Comparison of ENCODE assay signal across 8 mouse cellular contexts in the genomic region with DNA sequence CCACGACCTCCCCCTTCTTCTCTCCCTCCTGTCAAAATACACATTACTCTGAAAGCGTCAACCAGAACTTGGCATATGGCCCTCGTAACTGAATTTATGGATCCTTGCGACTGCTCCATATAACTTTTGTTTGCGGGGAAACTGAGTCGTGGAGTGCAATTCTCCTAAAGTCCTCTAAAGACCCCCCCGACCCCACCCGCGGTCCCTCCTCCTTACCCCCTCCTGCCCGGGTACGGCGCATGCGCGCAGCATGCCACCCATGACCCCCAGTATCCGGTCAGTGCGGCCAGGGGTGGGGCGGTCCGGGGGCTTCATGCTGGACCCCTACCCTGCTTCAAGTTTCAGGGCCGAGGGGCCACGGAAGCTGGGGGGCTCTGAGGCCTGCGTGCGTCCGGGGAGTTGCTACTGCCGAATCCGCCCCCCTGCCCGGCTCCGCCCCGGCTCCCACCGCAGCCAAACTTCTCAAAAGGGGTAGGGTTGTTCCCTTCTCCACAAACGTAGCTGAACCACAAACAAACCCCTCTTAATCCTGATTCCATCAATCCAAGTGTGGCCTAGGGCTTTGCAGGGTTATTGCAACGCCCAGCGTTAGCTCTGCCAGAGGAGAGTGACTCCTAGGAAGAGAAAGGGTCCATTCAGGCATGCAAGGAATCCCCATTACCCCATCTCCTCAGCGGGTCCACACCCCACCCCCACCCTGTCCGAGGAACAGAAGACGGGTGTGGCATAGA. TPM values are rescaled to one million over a fixed set of nuclear protein-coding genes. Genes with fewer than 3 reads are reported as not detected.
DNase-seq lines count a peak whose midpoint lies in the region; ATAC-seq and TF ChIP-seq lines count a peak whose summit lies in the region.

Arhgef25 (minus strand) TSS at position 433 of the 731 bp plus-strand sequence.

- peak in 1 of 2 experiments; percentile 38 for DNase-seq in cerebellum, adult 2 months
- DNase-seq in cerebellum, adult 8-10 months, result no peak
- peak; percentile 46 for DNase-seq in adrenal gland, postnatal 25 days
- peak; percentile 82 for DNase-seq in gastrocnemius, adult 2 months

- peak within 1 kb of the TSS; percentile 85 for H3K9ac ChIP-seq in hindbrain, embryonic 13.5 days
- H3K9ac ChIP-seq in limb, embryonic 12.5 days (replicated peaks), result peak within 1 kb of the TSS; percentile 93
- H3K9ac ChIP-seq in midbrain, embryonic 15.5 days, result peak within 1 kb of the TSS; percentile 79

- TF ChIP-seq CTCF in cerebellum, adult 2 months (IDR thresholded peaks at IDR 0.05; ENCODE audit: borderline replicate concordance, insufficient read depth, low read depth, low read length), result no peak
- no peak for TF ChIP-seq CTCF in gastrocnemius, adult 2 months (IDR thresholded peaks at IDR 0.05)

- H3K4me3 ChIP-seq in cerebellum, adult 2 months (replicated peaks; ENCODE audit: insufficient read depth, low read depth, low read length), result peak within 1 kb of the TSS; percentile 86
- H3K4me3 ChIP-seq in gastrocnemius, adult 2 months, result peak within 1 kb of the TSS; percentile 86
- H3K4me3 ChIP-seq in hindbrain, embryonic 13.5 days, result peak within 1 kb of the TSS; percentile 69
- H3K4me3 ChIP-seq in limb, embryonic 12.5 days (replicated peaks), result peak within 1 kb of the TSS; percentile 76
- peak within 1 kb of the TSS; percentile 71 for H3K4me3 ChIP-seq in midbrain, embryonic 15.5 days

- 15% methylated on average over 35 of the region's 35 CpGs for WGBS in cerebellum, adult 2 months
- under 1% methylated on average over 34 of the region's 35 CpGs for WGBS in hindbrain, embryonic 13.5 days
- under 1% methylated on average over 31 of the region's 35 CpGs for WGBS in limb, embryonic 12.5 days
- 1% methylated on average over 34 of the region's 35 CpGs for WGBS in midbrain, embryonic 15.5 days

- H3K27ac ChIP-seq in cerebellum, adult 2 months (ENCODE audit: insufficient read depth, low read length), result no peak within 1 kb of the TSS
- peak within 1 kb of the TSS; percentile 90 for H3K27ac ChIP-seq in gastrocnemius, adult 2 months
- peak within 1 kb of the TSS; percentile 88 for H3K27ac ChIP-seq in hindbrain, embryonic 13.5 days
- H3K27ac ChIP-seq in limb, embryonic 12.5 days, result peak within 1 kb of the TSS; percentile 96
- peak within 1 kb of the TSS; percentile 74; the same call in 1 of the 2 replicates for H3K27ac ChIP-seq in midbrain, embryonic 15.5 days

- H3K9me3 ChIP-seq in hindbrain, embryonic 13.5 days, result no peaks in the 10 kb centered on the region
- peaks cover 5% of the 10 kb centered on the region; the same call in 1 of the 2 replicates for H3K9me3 ChIP-seq in limb, embryonic 12.5 days
- no peaks in the 10 kb centered on the region for H3K9me3 ChIP-seq in midbrain, embryonic 15.5 days

- no peak for ATAC-seq in hindbrain, embryonic 13.5 days (ENCODE audit: low FRiP score)
- ATAC-seq in limb, embryonic 12.5 days (ENCODE audit: insufficient number of reproducible peaks, insufficient read depth, low FRiP score, low TSS enrichment, low read depth), result no peak; the same call in 1 of the 2 replicates
- ATAC-seq in midbrain, embryonic 15.5 days (replicated peaks), result 0 out of 2 replicates have a peak, but pooled peaks have one; percentile 5
- ATAC-seq in megakaryocyte progenitor cell, adult 5-6 weeks (replicated peaks; ENCODE audit: poor library complexity), result no peak; the same call in 1 of the 2 replicates

- peaks cover 29% of the 10 kb centered on the region for H3K36me3 ChIP-seq in hindbrain, embryonic 13.5 days
- H3K36me3 ChIP-seq in limb, embryonic 12.5 days, result peaks cover 55% of the 10 kb centered on the region
- peaks cover 15% of the 10 kb centered on the region for H3K36me3 ChIP-seq in midbrain, embryonic 15.5 days (replicated peaks)

- H3K27me3 ChIP-seq in cerebellum, adult 2 months (ENCODE audit: control insufficient read depth, insufficient read depth, low read length), result no peaks in the 10 kb centered on the region
- peaks cover 7% of the 10 kb centered on the region; the same call in 1 of the 2 replicates for H3K27me3 ChIP-seq in hindbrain, embryonic 13.5 days
- peaks cover 4% of the 10 kb centered on the region; the same call in 1 of the 2 replicates for H3K27me3 ChIP-seq in limb, embryonic 12.5 days
- H3K27me3 ChIP-seq in midbrain, embryonic 15.5 days (replicated peaks), result no peaks in the 10 kb centered on the region

- H3K4me2 ChIP-seq in hindbrain, embryonic 13.5 days, result peak within 1 kb of the TSS; percentile 98
- H3K4me2 ChIP-seq in limb, embryonic 12.5 days, result peak within 1 kb of the TSS; percentile 98
- peak within 1 kb of the TSS; percentile 99 for H3K4me2 ChIP-seq in midbrain, embryonic 15.5 days

- H3K4me1 ChIP-seq in cerebellum, adult 2 months (ENCODE audit: control insufficient read depth, insufficient read depth, low read length), result no peaks in the 10 kb centered on the region
- H3K4me1 ChIP-seq in hindbrain, embryonic 13.5 days (replicated peaks), result peaks cover 70% of the 10 kb centered on the region
- H3K4me1 ChIP-seq in limb, embryonic 12.5 days (replicated peaks), result peaks cover 53% of the 10 kb centered on the region
- peaks cover 34% of the 10 kb centered on the region for H3K4me1 ChIP-seq in midbrain, embryonic 15.5 days

- intact Hi-C loops in gastrocnemius, adult 2 months (cut with DNase I), result no loop called here

- TF ChIP-seq POLR2A in cerebellum, adult 2 months (IDR thresholded peaks at IDR 0.05; ENCODE audit: borderline replicate concordance, insufficient read depth, low read length), result no peak

RNA-seq across cellular contexts. Expression of gene Arhgef25, which starts in this region (rescaled TPM):
- polyA plus RNA-seq in cerebellum, adult 2 months (2012; rRNA removed), result 105 and 117 TPM in 2 replicates
- 27.9 and 28.7 TPM in 2 replicates for total RNA-seq in adrenal gland, postnatal 25 days (2021)
- total RNA-seq in gastrocnemius, adult 2 months (2021), result 1 to 10 TPM; 8.5 to 8.8 TPM
- polyA plus RNA-seq in hindbrain, embryonic 13.5 days (2015; fragmentation: Nextera tagmentation; extraction: Ambion mirVana), result 28.4 and 30.7 TPM in 2 replicates
- polyA plus RNA-seq in limb, embryonic 12.5 days (2016; fragmentation: Nextera tagmentation; extraction: Ambion mirVana), result 67.5 and 74.1 TPM in 2 replicates
- 20.6 and 21.9 TPM in 2 replicates for polyA plus RNA-seq in midbrain, embryonic 15.5 days (2015; fragmentation: Nextera tagmentation; extraction: Ambion mirVana)
- total RNA-seq in megakaryocyte progenitor cell, adult 5-6 weeks (2015), result 1.7 and 3.1 TPM in 2 replicates
- total RNA-seq in megakaryocyte progenitor cell, adult 5-6 weeks (2017), result 3.0 and 5.3 TPM in 2 replicates
